Mouse (Mus musculus): ENCODE results near the gene Sumf1.

The Sumf1 gene

DNA sequence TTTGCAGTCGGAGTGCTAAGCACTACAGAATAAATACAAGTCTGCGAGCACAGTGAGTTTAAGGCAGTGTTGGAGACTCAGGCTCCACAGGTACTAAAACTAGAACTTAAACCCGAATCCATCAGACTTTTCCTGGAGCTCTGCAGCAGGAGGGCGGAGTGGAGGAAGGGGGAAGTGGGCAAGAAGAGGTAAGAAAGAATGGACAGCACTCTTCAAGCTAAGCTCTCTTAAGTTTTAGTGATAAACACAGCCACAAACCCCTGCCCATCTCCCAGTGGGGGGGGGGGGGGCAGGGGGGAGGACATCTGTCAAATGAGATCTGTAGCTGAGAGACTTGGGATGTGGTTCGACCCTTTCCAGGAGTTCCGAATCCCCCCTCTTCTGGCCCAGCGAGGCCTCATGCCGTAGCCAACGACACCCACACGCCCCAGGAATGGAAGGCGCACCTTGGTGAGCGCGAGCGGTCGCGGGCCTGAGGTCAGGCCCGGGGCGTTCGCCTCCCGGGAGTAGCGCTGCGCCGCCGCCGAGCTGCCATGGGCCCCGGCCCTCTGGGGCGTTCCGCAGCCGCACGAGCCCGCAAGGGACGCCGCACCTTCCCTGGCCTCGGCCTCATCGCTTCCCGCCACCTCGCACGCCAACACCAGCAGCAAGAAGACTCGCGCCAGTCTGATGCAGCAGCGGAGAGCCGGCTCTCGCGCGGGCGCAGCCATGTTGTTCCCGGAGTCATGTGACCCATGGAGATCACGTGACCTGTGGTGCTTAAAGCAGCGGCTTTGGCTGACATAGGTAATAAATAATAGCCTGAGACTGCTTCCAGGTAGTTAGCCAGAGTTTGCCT is at the start of gene Sumf1:
Gene Sumf1 (minus strand): TSS at position 736 of the 838 bp plus-strand sequence.
- DNase-seq (ENCODE audit: low read depth, low spot score), result peak; percentile 87

DNA sequence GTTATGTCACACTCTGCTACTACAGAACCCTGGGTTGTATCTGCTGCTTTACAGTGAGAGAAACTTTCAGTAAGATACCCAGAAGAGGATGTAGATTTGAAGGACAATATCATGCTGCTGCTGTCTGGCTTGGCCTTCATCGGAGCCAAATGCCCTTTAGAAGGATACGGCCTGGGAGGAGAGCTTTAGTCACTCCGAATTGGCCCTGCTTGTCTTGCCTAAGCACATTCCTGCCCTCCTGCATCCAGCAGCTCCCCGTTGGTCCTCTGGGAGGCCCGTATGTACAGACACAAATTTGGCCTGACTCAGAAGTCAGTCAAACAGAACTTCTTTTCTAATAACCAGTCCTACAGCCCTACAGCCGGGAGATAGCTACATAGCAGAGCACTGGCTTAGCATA is 49.2 kb upstream of the Sumf1 start:
- DNase-seq (ENCODE audit: low read depth, low spot score), result no peak

- DNase-seq (ENCODE audit: low read depth, low spot score), result no peak
Measured at GRCm38 (mm10) chr6:108233070-108233469, 47.7 kb upstream of the Sumf1 start.

DNA sequence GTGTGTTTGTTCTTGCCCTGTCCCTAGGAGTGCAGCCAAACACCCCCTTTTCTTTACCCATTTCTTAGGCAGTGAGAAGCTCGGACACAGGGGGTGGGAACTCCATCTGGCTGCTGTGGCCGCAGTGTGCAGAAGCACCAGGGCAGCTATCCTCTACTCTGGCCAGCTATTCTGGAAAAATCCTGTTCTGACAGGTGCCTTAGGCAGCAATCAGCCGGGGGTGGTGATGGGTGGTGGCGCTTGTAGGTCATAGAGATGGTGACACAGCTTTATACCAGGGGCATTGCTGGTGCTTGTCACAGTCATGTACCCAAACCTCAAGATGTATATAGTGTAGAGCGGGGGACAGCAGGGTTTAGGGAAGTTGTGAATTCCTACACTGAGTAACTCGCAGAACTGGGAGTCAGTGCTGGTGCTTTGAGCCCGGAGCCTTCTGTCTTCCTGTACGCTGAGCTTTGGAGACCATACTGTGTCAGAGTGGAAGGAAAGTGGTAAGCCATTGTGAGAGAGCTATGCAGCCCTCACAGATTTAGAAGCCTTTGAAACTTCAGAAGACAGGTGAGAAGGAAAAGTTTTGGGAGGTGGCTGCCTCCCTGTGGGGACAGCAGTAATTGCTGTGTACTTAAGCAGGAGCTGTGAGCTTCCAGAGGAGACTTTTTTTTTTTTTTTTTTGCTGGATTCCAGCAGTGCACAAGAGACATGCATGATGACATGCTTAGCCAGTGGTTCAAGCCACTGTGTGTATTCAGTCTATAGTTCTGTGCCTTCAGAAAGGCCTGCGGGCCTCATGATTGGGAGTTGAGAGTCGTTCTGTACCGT is 46.7 kb upstream of the Sumf1 start:
- DNase-seq (ENCODE audit: low read depth, low spot score), result no peak

DNA sequence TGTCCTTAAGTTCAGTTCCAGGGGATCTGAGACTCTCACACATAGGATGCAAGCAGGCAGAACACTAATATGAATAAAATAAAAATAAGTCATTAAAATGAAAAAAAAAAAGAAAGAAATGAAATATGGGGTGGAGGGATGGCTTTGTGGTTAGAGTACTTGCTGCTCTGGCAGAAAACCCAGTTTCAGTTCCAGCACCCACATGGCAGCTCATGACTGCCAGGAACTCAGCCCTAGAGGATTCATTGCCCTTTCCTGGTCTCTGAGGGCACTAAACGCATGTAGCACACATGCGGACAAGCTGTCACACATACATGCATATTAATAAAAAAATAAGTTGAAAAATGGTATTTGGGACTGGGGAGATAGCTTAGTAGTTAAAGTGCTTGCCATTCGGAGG is 45.2 kb upstream of the Sumf1 start:
- DNase-seq (ENCODE audit: low read depth, low spot score), result no peak

DNA sequence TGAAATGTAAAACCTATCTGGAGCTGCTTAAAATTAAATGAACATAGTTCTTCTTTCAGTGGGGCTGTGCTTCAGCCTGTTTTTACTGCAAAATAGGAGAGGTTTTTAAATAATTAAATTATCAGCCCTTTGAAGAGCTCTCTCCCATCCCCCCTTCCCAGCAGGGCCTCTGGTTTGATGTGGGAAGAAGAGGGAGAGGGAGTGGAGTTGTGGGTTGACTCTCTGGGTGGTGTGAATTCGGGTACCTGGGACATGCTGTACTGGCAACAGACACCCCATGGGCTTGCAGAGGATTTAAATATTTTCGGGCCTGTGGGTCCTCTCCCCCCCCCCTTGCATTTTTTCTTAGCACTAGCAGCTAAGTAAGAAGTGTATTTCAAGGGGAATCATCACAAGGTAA is 43.2 kb upstream of the Sumf1 start:
- DNase-seq (ENCODE audit: low read depth, low spot score), result no peak

GRCm38 (mm10) chr6:108228048-108228447 is 42.7 kb upstream of the Sumf1 start:
- DNase-seq (ENCODE audit: low read depth, low spot score), result no peak

DNA sequence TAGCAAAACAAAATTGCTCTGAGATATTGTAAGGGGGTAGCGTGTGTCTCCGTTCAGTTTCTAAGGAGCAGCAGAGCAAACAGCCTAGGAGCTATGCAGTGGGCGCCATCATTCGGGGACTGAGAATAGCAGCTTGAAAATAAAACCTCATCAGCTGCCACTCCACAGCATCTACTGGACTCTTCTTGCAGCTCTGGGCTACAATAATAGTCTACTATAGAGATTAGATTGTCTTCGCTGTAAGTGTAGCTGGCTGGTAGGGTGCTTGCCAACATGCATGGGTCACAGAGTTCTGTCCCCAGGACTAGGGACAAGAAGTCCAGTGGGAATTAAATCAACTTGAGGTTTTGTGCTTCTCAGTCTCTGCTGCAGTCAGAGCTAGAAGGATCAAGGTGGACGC is 42.1 kb upstream of the Sumf1 start:
- no peak for DNase-seq (ENCODE audit: low read depth, low spot score)

- DNase-seq (ENCODE audit: low read depth, low spot score), result no peak
Measured at GRCm38 (mm10) chr6:108226230-108226629, 40.8 kb upstream of the Sumf1 start.

DNA sequence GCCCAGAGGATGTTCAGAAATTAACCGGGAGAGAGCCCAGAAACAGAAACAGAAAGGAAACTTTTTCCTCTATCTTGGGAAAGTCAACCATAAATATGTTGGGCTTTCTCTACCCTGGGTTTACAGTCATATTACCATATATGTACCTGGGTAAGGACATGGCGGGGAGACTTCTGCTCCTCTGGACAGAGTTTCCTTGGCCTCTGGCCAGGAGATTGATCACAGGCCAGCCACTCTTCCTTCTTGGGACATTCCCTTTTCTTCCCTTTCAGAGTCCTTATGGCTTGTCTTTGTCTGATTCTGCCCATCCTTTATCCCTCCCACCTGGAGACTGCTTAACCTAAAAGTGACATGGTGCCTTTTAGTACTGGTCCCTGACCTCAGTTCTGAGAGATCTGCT is 39.6 kb upstream of the Sumf1 start:
- DNase-seq (ENCODE audit: low read depth, low spot score), result no peak

DNA sequence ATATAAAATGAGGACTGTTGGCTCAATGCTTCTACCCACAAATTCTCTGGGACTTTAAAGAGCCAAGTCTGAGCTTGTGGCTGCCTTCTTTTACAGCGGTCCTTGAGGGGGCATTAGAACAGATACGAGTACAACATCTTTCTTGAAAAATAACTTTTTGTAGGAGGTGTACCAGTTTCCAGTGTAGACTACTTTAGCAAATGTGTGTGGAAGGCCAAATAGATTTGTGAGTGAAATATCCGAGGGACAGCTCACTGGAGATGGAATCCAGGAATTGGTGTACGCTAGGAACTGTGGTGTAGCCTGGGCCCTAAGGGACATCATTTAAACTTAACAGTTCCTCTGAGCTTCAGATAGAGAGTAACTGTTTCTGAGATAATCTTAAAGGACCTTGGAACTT is 39.0 kb upstream of the Sumf1 start:
- DNase-seq (ENCODE audit: low read depth, low spot score), result no peak

- DNase-seq (ENCODE audit: low read depth, low spot score), result no peak
Measured at GRCm38 (mm10) chr6:108222875-108223274, 37.5 kb upstream of the Sumf1 start.

- no peak for DNase-seq (ENCODE audit: low read depth, low spot score)
Measured at GRCm38 (mm10) chr6:108222435-108222834, 37.1 kb upstream of the Sumf1 start.

DNA sequence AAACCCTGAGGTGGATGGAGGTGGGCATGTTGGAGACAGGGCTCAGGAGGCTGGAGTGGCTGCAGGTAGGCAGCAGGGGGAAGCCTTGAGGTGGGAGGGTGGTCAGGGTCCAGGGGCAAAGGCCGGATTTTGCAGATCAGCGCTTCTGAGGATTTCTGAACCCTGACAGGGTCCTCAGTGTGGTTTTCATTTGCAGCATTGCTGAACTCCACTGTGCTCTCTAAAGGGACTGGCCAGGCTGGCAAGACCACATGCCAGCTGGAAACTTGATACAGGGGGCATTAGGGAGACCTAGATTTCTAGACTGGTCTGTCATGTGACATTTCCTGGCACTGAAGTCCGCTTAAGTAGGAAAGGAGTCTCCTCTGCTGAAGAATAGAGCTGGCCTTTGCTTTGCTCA is 32.6 kb upstream of the Sumf1 start:
- DNase-seq (ENCODE audit: low read depth, low spot score), result peak; percentile 56

GRCm38 (mm10) chr6:108216832-108217231 is 31.4 kb upstream of the Sumf1 start:
- no peak for DNase-seq (ENCODE audit: low read depth, low spot score)

DNA sequence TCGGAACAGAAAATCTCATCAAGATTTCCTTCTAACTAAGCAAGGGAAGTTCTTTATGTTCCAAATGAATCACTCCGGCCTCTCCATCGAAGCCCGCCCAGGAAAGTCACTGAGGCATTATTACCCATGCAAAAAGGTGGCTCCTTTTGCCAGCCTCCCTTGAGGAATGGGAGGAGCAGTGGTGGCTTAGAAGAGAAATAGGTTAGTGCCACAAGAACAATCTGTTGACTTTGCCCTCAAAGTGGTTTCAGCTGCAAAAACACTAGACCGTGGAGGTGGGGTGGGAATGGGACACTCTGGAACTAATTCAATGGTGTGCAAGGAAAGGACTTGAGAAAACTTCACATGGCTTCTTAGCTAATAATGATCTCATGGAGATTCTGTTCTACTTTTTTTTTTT is 30.7 kb upstream of the Sumf1 start:
- DNase-seq (ENCODE audit: low read depth, low spot score), result no peak

- no peak for DNase-seq (ENCODE audit: low read depth, low spot score)
Measured at GRCm38 (mm10) chr6:108214294-108214925, 29.0 kb upstream of the Sumf1 start.

DNA sequence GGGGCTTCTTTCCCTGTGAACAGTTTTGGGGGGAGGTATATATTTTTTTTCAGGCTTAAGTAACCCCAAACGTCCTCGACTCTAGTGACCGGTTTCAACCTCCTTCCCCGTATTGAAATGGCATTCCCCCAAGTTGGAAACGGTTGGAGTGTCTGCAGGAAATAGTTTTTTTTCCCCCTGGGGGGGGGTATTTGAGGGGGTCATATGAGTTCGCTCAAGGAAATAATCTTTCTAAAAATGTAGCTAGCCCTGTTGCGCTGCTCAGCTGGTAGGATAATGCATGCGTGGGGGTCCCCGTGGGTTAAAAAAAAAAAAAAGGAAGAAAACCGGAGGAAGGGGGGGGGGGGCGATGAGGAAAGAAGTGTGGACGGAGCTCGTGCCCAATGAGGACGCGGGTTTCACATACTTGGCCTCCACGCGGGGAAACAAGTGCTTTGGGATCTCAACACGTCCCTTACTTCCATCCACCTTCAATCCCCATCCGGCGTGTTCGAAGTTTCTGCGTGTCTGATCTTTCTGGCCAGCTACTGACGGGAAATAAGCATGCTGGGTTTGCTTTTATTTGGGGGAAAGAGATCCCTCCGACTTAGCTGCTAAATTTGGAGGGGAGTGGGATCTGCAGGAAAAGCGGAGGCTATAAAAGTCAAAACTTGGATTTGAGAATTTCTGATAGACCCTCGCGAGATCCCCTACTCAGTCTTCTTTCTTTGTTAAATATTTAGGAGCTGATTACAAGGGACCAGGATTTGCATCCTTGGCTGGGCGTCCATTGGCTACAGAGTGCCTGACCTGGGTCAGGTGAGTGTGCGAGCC is 28.3 kb upstream of the Sumf1 start:
- DNase-seq (ENCODE audit: low read depth, low spot score), result no peak

DNA sequence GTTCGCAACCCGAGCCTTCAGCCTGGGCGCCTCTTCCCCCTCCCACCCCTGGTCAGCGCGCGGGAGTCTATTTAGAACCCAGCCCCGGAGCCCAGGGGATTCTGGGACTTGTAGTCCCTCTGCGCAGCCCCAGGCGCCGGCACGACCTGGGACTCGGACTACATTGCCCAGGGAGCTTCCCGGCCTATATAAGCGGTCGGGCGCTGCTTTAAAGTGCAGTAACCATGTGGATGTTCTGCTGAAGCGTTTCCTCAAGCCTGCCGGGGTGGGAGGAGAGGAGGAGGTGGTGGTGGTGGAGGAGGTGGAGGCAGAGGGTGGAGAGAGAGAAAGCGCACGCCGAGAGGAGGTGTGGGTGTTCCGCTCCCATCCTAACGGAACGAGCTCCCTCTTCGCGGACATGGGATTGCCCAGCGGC is 27.5 kb upstream of the Sumf1 start, which contains the start of gene Itpr1:
Gene Itpr1 (plus strand): TSS at position 216 of the 415 bp plus-strand sequence.
- DNase-seq (ENCODE audit: low read depth, low spot score), result peak; percentile 98

DNA sequence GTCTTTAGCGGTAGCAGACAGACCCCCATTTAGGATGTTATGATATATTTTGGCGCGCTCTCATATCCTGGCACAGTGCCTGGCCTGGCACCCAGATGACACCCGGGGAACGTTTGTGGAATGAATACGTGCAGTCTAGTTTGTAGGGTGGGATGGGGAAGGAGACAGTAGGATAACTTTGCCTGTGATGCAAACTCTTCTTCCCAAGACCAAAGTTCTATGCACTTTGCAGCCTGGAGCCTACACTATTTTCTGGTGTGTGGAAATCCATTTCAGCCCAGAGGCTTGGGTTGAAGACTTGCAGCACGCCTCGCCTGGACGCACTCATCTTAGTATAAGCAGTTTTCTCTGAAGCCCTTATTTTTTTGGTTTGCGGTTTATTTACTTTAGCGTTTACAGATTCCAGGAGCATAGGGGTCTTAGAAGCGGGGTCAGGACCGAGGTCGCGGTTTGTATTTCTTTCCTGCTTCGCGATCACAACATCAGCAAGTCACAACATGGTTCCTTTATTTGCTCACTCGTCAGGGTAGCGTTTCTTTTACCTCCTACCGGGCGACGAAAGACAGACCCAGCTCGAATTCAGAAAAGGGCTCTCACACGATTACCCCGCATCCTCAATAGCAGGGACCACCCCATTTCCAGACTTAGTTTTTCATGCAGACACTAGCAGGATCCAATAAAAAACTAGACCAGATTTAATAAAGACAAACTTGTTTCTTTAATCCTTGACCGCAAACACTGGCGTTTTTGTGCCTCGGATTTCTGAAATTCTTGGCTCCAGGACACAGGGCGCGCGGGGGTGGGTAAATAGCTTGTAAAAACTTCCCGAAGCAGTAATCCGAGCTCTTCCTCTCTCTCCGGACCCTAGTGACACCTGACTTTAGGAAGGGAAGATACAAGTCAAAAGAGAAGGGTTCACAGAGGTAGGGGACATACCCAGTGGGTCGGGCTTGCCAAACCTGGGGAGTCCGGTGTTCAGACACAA is 26.8 kb upstream of the Sumf1 start:
- no peak for DNase-seq (ENCODE audit: low read depth, low spot score)

Measured in skeletal muscle tissue, adult 2 months (tissue).